Mouse (Mus musculus): Measurements from ENCODE around the gene Fa2h.

GRCm38 (mm10) chr8:111352289-111352688, 41.3 kb downstream of the Fa2h start:
- no peak for TF ChIP-seq CTCF (IDR thresholded peaks at IDR 0.05; ENCODE audit: borderline replicate concordance, control insufficient read depth, extremely low read depth, insufficient read depth, low read length, poor library complexity)
- TF ChIP-seq POLR2A (IDR thresholded peaks at IDR 0.05; ENCODE audit: control insufficient read depth, extremely low read depth, insufficient read depth, low read length, poor library complexity), result no peak
